Mouse (Mus musculus) liver, adult 2 months (tissue): ENCODE measurements around the gene Tmprss12.

Experiments used
- CTCF ChIP-seq: fragments of 200-500 bp; IDR thresholded peaks from 2 replicates; pipeline ENCODE4 v1.5.1; 2011; ENCODE audit warnings: low read depth, low read length, control low read depth
- POLR2A ChIP-seq: fragments of 200-500 bp; IDR thresholded peaks from 2 replicates; pipeline ENCODE4 v1.6.1; 2011; ENCODE audit warnings: low read length, control low read depth; ENCODE audit not compliant: insufficient read depth; ENCODE audit errors: extremely low read depth

DNA sequence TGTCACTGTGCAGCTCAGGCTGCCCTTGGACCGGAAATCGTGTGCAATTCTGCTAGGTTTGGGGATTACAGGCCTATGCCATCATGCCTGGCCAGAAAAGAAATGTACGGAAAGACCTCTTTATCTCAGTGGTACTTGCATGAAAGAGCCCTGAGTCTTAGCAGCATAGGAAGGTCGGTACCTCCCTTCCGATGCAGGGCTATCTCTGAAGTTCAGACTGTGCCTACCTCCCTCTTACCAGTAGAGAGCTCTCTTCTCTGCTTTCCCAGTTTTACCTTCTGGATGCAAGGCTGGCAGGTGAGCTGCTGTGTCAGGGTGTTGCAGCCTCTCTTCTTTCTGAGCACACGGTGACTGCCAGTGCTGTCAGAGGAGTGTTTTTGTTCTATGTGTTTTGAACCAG lies 38.9 kb upstream of the Tmprss12 start:
- TF ChIP-seq POLR2A (no peak), CTCF (no peak)
